Mouse (Mus musculus) lung, embryonic 14.5 days (tissue): ENCODE measurements around the gene Ptafr. TPM values are rescaled to one million over a fixed set of nuclear protein-coding genes. Genes with fewer than 3 reads are reported as not detected.
A peak's percentile ranks its signal among the peaks of the same experiment; 100 is the strongest.

Source experiments
- ATAC-seq: fragments of 200-750 bp; cut with Nextera tagmentation; 2 replicates; pipeline ENCODE4 v1.8.0; 2017; ENCODE audit warnings: mild to moderate bottlenecking, moderate TSS enrichment, moderate library complexity; ENCODE audit not compliant: insufficient read depth
- DNase-seq: peaks from one replicate; pipeline ENCODE4 v3.0.0-alpha.2; 2015
- H3K27ac ChIP-seq: fragments of 300-500 bp; sonication (generic); 2 replicates; pipeline ENCODE4 v1.5.1; 2014; ENCODE audit warnings: low read depth, mild to moderate bottlenecking, moderate library complexity
- H3K27me3 ChIP-seq: fragments of 300-500 bp; sonication (generic); 2 replicates; pipeline ENCODE4 v1.6.1; 2014; ENCODE audit warnings: low read length, control low read depth; ENCODE audit not compliant: insufficient read depth
- H3K36me3 ChIP-seq: fragments of 300-500 bp; sonication (generic); 2 replicates; pipeline ENCODE4 v1.6.1; 2014; ENCODE audit warnings: control low read depth; ENCODE audit not compliant: insufficient read depth
- H3K4me1 ChIP-seq: fragments of 300-500 bp; sonication (generic); 2 replicates; pipeline ENCODE4 v1.6.1; 2014; ENCODE audit warnings: antibody characterized with exemption, control low read depth; ENCODE audit not compliant: insufficient read depth
- H3K4me2 ChIP-seq: fragments of 300-500 bp; sonication (generic); 2 replicates; pipeline ENCODE4 v1.6.1; 2014; ENCODE audit warnings: mild to moderate bottlenecking
- H3K4me3 ChIP-seq: fragments of 300-500 bp; sonication (generic); 2 replicates; pipeline ENCODE4 v1.5.1; 2014; ENCODE audit warnings: low read depth, low read length
- H3K9ac ChIP-seq: fragments of 300-500 bp; sonication (generic); 2 replicates; pipeline ENCODE4 v1.6.1; 2014
- H3K9me3 ChIP-seq: fragments of 300-500 bp; sonication (generic); 2 replicates; pipeline ENCODE4 v1.6.1; 2016; ENCODE audit warnings: low read depth, low read length, control low read depth
- CTCF ChIP-seq: IDR thresholded peaks from 2 replicates; pipeline ENCODE4 v1.5.1; 2016; ENCODE audit warnings: antibody characterized with exemption, low read depth
- WGBS: fragments of 180-500 bp; shearing (Covaris S2); extraction: QIAGEN DNeasy Blood & Tissue Kit; methylation state at CpG from one replicate; pipeline ENCODE4 v1.1.7; 2014; 5-methylcytosine and 5-hydroxymethylcytosine counted together
- polyA plus RNA-seq: library from polyadenylated mRNA; unstranded; fragments of >200 nt; fragmentation: Nextera tagmentation; extraction: Ambion mirVana; gene quantifications from 2 replicates; pipeline ENCODE4 v1.2.1, GENCODE M21; 2014

Ptafr gene
- polyA plus RNA-seq, 1 experiment from 2014 or later: 1.1 TPM

- Histone ChIP-seq H3K4me1 (no peaks in the 10 kb centered on the region), H3K27ac (no peak overlapping the region), H3K4me2 (no peak overlapping the region), H3K9ac (no peak overlapping the region), H3K27me3 (no peaks in the 10 kb centered on the region), H3K9me3 (no peaks in the 10 kb centered on the region), H3K4me3 (no peak overlapping the region), H3K36me3 (no peaks in the 10 kb centered on the region)
- ATAC-seq (no peak), DNase-seq (no peak)
- TF ChIP-seq CTCF: no peak
- 85% methylated on average over 6 of the region's 6 CpGs for WGBS
Measured at GRCm38 (mm10) chr4:132617873-132618272, 54.0 kb downstream of the Ptafr start.

- peak; percentile 56 for DNase-seq
Measured at GRCm38 (mm10) chr4:132618850-132619375, 55.0 kb downstream of the Ptafr start.

GRCm38 (mm10) chr4:132620134-132620533, 56.3 kb downstream of the Ptafr start:
- Histone ChIP-seq H3K27me3 (no peaks in the 10 kb centered on the region), H3K4me1 (no peaks in the 10 kb centered on the region), H3K4me2 (no peak overlapping the region), H3K4me3 (no peak overlapping the region), H3K36me3 (no peaks in the 10 kb centered on the region), H3K9me3 (no peaks in the 10 kb centered on the region), H3K9ac (no peak overlapping the region), H3K27ac (no peak overlapping the region)
- 89% methylated on average over 4 of the region's 4 CpGs for WGBS
- DNase-seq (no peak), ATAC-seq (no peak)
- TF ChIP-seq CTCF: no peak; the same call in 1 of the 2 replicates

More at GRCm38 (mm10) chr4:132618850-132619375, 55.0 kb downstream of the Ptafr start:
- H3K4me2 ChIP-seq: no peak overlapping the region
- H3K27ac ChIP-seq: no peak overlapping the region
- H3K4me3 ChIP-seq: no peak overlapping the region
- ATAC-seq: no peak
- no peaks in the 10 kb centered on the region for H3K4me1 ChIP-seq
- H3K36me3 ChIP-seq: no peaks in the 10 kb centered on the region
- no peaks in the 10 kb centered on the region for H3K27me3 ChIP-seq
- TF ChIP-seq CTCF: no peak
- no peaks in the 10 kb centered on the region for H3K9me3 ChIP-seq
- H3K9ac ChIP-seq: no peak overlapping the region
- 69% methylated on average over 10 of the region's 10 CpGs for WGBS

- 71% methylated on average over 7 of the region's 7 CpGs for WGBS
- Histone ChIP-seq H3K27me3 (no peaks in the 10 kb centered on the region), H3K4me3 (no peak overlapping the region), H3K9ac (no peak overlapping the region), H3K27ac (no peak overlapping the region), H3K4me1 (no peaks in the 10 kb centered on the region), H3K4me2 (no peak overlapping the region), H3K36me3 (no peaks in the 10 kb centered on the region), H3K9me3 (no peaks in the 10 kb centered on the region)
- DNase-seq (no peak), ATAC-seq (no peak)
- no peak for TF ChIP-seq CTCF
Measured at GRCm38 (mm10) chr4:132621287-132622068, 57.6 kb downstream of the Ptafr start.

GRCm38 (mm10) chr4:132624034-132624657, 60.3 kb downstream of the Ptafr start:
- no peak overlapping the region for H3K9ac ChIP-seq
- H3K27me3 ChIP-seq: no peaks in the 10 kb centered on the region
- no peaks in the 10 kb centered on the region for H3K9me3 ChIP-seq
- H3K4me3 ChIP-seq: no peak overlapping the region
- no peaks in the 10 kb centered on the region for H3K4me1 ChIP-seq
- DNase-seq (no peak), ATAC-seq (no peak; the same call in 1 of the 2 replicates)
- no peak overlapping the region for H3K4me2 ChIP-seq
- H3K36me3 ChIP-seq: no peaks in the 10 kb centered on the region
- WGBS: 78% methylated on average over 5 of the region's 5 CpGs
- no peak overlapping the region for H3K27ac ChIP-seq
- no peak for TF ChIP-seq CTCF

GRCm38 (mm10) chr4:132628830-132629229, 65.0 kb downstream of the Ptafr start:
- ATAC-seq: no peak
- peak; percentile 69 for TF ChIP-seq CTCF
- no peak overlapping the region for H3K4me2 ChIP-seq
- H3K27me3 ChIP-seq: no peaks in the 10 kb centered on the region
- H3K4me3 ChIP-seq: no peak overlapping the region
- no peaks in the 10 kb centered on the region for H3K4me1 ChIP-seq
- H3K27ac ChIP-seq: no peak overlapping the region
- 17% methylated on average over 2 of the region's 2 CpGs for WGBS
- H3K9me3 ChIP-seq: no peaks in the 10 kb centered on the region
- H3K9ac ChIP-seq: no peak overlapping the region
- H3K36me3 ChIP-seq: no peaks in the 10 kb centered on the region
- DNase-seq: peak; percentile 76

Other genes starting within 250 kb of the Ptafr start
- 69.9 and 71.8 TPM in 2 replicates for gene Trnau1ap, start 234.5 kb upstream of the Ptafr start, polyA plus RNA-seq
- gene Rcc1, start 210.5 kb upstream of the Ptafr start, polyA plus RNA-seq: 67.5 and 77.0 TPM in 2 replicates
- gene Phactr4, start 141.6 kb upstream of the Ptafr start, polyA plus RNA-seq: 23.3 and 23.9 TPM in 2 replicates
- gene Med18, start 100.1 kb upstream of the Ptafr start, polyA plus RNA-seq: 20.0 and 20.1 TPM in 2 replicates
- 7.8 and 8.6 TPM in 2 replicates for gene Sesn2, start 53.6 kb upstream of the Ptafr start, polyA plus RNA-seq
- gene Atpif1, start 30.4 kb upstream of the Ptafr start, polyA plus RNA-seq: 1,179 and 1,189 TPM in 2 replicates
- gene Dnajc8, start 28.5 kb upstream of the Ptafr start, polyA plus RNA-seq: 191 TPM in 2 replicates
- gene Eya3, start 74.9 kb downstream of the Ptafr start, polyA plus RNA-seq: 29.5 and 31.6 TPM in 2 replicates
- gene Xkr8, start 168.5 kb downstream of the Ptafr start, polyA plus RNA-seq: 4.7 and 5.5 TPM in 2 replicates
- 7.8 and 8.4 TPM in 2 replicates for gene Smpdl3b, start 193.2 kb downstream of the Ptafr start, polyA plus RNA-seq
- gene Rpa2, start 204.3 kb downstream of the Ptafr start, polyA plus RNA-seq: 127 and 129 TPM in 2 replicates
- gene Themis2, start 232.3 kb downstream of the Ptafr start, polyA plus RNA-seq: 1.4 and 1.8 TPM in 2 replicates